Mouse (Mus musculus): Measurements from ENCODE around the gene Ergic1.

Gene Ergic1

GRCm38 (mm10) chr17:26662978-26663683 lies 101.8 kb downstream of the Ergic1 start, which contains the start of gene Atp6v0e:
TSS of gene Atp6v0e (plus strand) at chr17:26663231.
- peak; percentile 92 for DNase-seq (ENCODE audit: low spot score)

DNA sequence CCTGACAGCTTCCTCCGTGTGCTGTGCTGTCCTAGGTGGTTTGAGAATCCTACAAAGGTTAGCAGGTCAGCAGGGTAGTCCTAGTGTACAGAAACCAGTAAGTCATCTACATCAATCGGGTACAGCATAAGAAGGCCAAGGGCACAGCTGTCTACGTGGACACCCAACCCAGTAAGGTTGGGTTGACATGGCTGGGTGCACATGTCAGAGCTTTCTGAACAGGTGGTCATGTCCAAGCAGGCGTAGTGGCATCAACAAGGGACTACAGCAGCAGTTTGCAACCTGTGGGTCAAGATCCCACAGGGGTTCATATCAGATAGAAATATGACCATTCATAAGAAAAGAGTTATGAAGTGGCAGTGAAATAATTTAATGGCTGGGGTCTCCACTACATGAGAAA lies 104.3 kb downstream of the Ergic1 start:
- no peak for DNase-seq (ENCODE audit: low spot score)

GRCm38 (mm10) chr17:26671268-26671667 lies 110.0 kb downstream of the Ergic1 start:
- DNase-seq (ENCODE audit: low spot score): no peak

DNA sequence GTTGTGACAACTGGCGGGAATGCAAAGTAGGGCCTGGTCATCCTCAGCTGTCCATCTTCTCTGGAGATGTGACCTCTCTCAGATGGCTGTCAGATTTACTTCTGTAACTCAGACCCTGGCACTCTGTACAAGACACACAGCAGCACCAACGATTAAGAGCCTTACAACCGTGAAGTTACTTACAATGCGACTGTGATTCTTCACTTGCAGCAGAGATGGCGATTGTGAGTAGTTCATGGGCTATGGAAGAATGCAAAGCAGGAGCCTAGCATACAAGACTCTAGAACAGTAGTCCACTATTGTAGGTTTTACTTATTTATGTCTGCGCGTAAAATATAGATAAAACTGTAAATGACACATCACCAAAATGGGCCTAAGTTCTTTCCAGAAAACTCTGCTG lies 114.6 kb downstream of the Ergic1 start:
- no peak for DNase-seq (ENCODE audit: low spot score)

GRCm38 (mm10) chr17:26676252-26676615 lies 114.9 kb downstream of the Ergic1 start:
- peak; percentile 88 for DNase-seq (ENCODE audit: low spot score)

DNA sequence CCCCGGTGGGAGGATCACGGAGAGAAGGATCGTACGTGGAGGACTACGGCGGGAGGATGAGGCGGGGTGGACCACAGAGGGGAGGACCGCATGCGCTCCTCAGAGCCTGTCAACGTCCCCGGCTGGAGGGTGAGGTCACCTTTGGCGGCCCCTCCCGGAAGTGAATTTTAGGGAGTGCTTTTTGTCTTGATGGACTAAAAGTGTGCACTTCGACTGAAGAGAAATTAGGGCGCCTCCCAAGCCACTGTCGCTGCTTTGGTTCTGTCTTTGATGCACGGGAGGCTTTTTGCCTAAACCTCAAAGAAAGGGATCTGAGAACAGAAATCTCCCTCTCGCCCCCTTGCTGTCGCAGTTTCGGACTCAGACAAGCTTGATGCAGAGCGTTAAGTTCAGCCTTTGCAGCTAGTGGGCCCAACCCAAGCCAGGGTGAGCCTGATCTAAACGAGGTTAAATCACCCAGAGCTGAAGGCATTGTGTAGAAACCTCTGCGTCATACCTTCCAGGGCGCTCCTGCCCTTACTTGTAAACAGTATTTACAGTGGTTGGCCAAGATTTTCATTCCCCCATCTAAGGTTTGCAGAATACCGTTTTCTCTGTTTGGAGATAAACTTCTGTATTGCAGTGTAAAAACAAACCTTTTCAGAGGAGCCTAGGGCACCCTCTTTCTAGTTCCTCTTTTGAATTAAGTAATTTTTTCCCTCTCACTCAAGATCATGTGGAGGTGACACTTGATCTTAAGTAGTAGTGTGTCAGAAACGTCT lies 115.5 kb downstream of the Ergic1 start:
- DNase-seq (ENCODE audit: low spot score): peak; percentile 51

- no peak for DNase-seq (ENCODE audit: low spot score)
Observed at GRCm38 (mm10) chr17:26677711-26678637, 116.7 kb downstream of the Ergic1 start.

GRCm38 (mm10) chr17:26681276-26681675 lies 120.0 kb downstream of the Ergic1 start:
- no peak for DNase-seq (ENCODE audit: low spot score)

DNA sequence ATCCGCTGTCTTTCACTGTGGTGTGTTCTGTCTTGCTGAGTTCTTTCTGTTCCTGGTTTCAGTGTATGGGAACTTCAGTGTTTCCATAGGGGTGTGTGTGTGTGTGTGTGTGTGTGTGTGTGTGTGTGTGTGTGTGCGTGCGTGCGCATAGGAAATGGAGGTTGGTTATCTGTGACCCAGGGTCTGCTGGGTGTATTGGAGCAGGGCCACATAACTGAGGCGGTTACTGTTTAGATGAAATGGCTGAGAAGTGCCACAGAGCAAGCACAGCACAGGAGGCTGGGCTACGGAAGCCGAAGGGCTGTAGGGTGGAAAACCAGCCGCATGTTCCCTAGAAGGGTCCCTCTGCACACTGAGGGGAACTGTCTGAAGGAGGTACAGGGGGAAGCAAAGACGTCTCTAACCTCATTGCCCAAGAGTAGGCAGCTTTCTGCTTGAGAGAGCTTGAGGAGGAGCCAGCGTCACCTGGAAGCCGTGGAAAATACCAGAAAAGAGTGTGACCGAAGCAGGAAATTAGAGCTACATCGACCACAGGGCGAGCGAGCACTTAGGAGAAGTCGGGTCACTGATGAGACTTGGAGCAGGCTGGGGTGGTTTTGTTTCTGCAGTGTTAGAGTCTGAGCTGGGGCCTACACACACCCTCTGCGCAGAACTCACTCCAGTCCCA lies 125.2 kb downstream of the Ergic1 start:
- DNase-seq (ENCODE audit: low spot score): no peak

GRCm38 (mm10) chr17:26688795-26689735 lies 127.8 kb downstream of the Ergic1 start:
- no peak for DNase-seq (ENCODE audit: low spot score)

DNA sequence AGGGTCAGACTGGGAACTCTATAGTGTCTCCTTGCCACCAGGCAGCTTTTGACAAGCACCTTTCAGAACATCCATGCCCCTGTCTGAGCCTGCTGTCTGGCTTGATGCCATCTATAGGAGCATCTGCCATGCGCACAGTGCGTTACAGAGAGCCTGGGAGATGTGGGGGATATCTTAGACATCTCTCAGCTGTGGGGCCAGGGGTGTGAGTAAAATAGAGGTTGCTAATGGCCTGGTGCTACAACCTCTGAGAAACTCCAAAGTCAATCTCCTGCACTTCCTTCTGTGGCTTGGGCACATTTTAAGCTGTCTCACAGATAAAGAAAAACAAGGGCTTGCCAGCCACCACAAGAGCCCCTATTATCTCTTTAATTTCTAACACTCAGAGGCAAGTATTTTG lies 128.5 kb downstream of the Ergic1 start:
- no peak for DNase-seq (ENCODE audit: low spot score)

- DNase-seq (ENCODE audit: low spot score): no peak
Observed at GRCm38 (mm10) chr17:26690236-26690635, 128.9 kb downstream of the Ergic1 start.

DNA sequence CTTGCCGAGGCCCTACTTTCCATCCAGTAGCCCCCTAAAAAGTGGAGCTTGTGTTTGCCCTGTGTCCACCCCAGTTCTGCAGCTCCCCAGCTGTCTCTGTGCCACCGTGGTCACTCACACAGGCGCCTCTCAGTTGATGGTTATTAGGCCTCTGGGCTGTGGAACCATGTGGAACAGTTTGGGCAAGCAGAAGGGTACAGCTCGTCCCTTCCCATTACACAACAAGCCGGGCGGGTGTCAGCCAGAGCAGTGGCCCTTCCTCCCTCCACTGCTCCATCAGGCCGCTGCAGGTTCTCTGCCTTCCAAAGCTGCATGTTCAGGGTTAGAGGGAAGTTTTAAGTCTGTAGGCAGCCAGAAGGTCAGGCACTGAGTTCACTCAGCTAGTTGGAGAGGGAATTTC lies 129.8 kb downstream of the Ergic1 start:
- DNase-seq (ENCODE audit: low spot score): no peak

- no peak for DNase-seq (ENCODE audit: low spot score)
Observed at GRCm38 (mm10) chr17:26693424-26693823, 132.1 kb downstream of the Ergic1 start.

- DNase-seq (ENCODE audit: low spot score): no peak
Observed at GRCm38 (mm10) chr17:26694171-26694570, 132.9 kb downstream of the Ergic1 start.

DNA sequence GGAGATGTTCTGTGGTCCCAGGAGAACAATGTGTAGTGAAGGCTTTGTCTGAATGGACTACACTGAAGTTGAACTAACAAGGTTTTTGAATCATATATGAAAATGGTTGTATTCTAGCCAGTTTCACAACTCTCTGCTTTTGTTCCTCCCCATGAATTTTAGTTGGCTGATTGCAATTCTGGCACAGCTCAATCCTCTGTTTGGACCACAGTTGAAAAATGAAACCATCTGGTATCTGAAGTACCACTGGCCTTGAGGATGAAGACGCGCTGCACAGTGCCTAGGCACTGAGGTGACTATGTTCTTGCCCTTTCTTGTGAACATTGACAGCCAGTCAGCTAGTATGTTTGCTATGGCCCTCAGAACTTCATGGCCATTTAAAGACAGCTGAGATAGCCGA lies 133.9 kb downstream of the Ergic1 start:
- no peak for DNase-seq (ENCODE audit: low spot score)

DNA sequence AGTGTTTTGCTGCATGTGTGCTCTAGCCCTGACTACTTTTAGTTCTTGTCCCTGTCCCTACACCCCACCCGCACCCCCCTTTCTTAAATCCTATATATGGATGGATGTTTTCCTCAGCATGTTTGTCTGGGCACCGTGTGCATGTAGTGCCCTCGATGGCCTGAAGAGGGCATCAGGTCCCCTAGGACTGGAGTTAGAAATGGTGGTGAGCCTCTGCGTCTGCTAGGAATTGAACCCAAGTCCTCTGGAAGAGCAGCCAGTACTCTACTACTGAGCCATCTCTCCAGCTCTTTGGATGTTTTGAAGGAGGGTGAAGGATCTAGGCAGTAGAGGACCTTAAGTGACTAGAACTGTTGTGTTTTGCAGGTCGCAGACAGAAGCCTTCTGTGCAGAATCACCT lies 137.6 kb downstream of the Ergic1 start:
- no peak for DNase-seq (ENCODE audit: low spot score)

DNA sequence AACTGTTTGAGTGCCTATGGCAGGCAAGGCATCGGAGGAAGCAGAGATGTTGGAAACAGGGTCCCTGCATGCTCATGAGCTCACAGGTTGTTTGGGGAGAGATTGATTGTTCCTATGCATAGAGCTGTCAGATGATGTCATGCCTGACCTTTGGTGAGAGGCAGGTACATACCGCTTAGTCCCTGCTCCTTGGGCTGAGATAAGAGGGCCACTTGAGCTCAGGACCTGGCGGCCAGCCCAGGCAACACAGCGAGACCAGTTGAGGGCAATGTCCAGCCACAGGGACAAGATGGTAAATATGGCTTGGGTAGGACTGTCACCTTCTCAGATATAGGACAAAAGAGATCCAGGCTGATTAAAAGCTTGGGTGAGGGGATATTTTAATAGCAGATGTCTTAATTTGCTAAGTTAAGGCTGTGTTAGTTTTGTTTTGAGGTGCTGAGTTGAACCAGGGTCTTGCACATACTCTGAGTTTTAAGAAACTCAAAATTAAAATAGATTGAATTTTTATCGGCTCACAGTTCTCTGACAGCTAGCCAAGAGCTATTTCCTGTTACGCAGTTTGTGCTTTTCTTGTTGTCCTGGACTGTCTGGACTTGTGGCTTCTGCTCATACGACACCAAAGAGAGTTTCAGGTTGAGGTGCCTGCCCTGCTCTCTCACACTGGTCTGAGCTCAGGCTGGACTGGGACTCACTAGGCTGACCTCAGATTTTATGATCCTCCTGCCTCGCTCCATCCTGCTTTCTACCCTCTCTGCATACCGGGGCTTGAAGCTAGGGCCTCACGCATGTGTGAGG lies 138.7 kb downstream of the Ergic1 start:
- no peak for DNase-seq (ENCODE audit: low spot score)

- no peak for DNase-seq (ENCODE audit: low spot score)
Observed at GRCm38 (mm10) chr17:26701565-26701964, 140.3 kb downstream of the Ergic1 start.

DNA sequence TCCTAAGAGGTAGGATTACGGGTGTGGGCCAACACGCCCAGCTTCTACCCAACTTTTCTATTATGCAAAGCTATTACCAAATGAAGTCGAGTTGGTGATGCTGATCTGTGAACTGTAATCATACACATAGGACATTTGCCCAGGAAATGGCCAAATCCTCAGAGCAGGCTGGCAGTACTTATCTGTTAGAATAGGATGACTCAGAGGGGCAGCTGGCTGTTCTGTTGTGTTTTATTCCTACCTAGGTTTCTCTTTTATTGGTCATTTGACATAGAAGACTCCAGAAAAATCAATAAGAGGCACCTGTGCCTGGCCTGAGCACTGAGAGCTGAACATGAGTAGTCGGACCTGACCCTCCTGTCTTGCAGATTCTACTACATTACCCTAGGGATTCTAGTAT lies 141.3 kb downstream of the Ergic1 start:
- DNase-seq (ENCODE audit: low spot score): no peak
